Mouse (Mus musculus): ENCODE measurements at regions not wholly inside any gene's neighbourhood (a gene's known extent, or its start where the extent isn't known, plus 50 kb on each side); places are given as distances from the start of the nearest gene placed in this dataset.

- no peak overlapping the region for H3K4me3 ChIP-seq (ENCODE audit: low read depth, low read length)
- no peak for ATAC-seq (ENCODE audit: low read depth)
Measured at GRCm38 (mm10) chr13:101212341-101212895, 379.2 kb upstream of the Slc30a5 start.

GRCm38 (mm10) chr13:101208788-101209187, 375.6 kb upstream of the Slc30a5 start:
- no peak for DNase-seq (ENCODE audit: low spot score)
- Histone ChIP-seq H3K9ac (ENCODE audit: low read depth, low read length) (no peak overlapping the region), H3K27ac (replicated peaks; ENCODE audit: low read depth, low read length) (no peak overlapping the region), H3K27me3 (replicated peaks; ENCODE audit: control insufficient read depth, insufficient read depth, low read length) (0 out of 2 replicates have a peak, but pooled peaks cover 2% of the 10 kb centered on the region), H3K9me3 (ENCODE audit: control insufficient read depth, low read length) (no peaks in the 10 kb centered on the region), H3K36me3 (ENCODE audit: control insufficient read depth, insufficient read depth, low read length) (no peaks in the 10 kb centered on the region), H3K4me3 (ENCODE audit: low read depth, low read length) (no peak overlapping the region), H3K4me1 (ENCODE audit: control insufficient read depth, insufficient read depth, low read length) (peaks cover 4% of the 10 kb centered on the region; the same call in 1 of the 2 replicates), H3K4me2 (ENCODE audit: low read depth, low read length) (no peak overlapping the region)
- 89% methylated on average over 9 of the region's 9 CpGs for WGBS
- ATAC-seq (ENCODE audit: low read depth), result no peak

More at GRCm38 (mm10) chr13:101212341-101212895, 379.2 kb upstream of the Slc30a5 start:
- WGBS, result 67% methylated on average over 5 of the region's 5 CpGs
- DNase-seq (ENCODE audit: low spot score), result no peak
- Histone ChIP-seq H3K4me2 (ENCODE audit: low read depth, low read length) (no peak overlapping the region), H3K9ac (ENCODE audit: low read depth, low read length) (no peak overlapping the region), H3K27ac (replicated peaks; ENCODE audit: low read depth, low read length) (no peak overlapping the region; the same call in 1 of the 2 replicates), H3K36me3 (ENCODE audit: control insufficient read depth, insufficient read depth, low read length) (no peaks in the 10 kb centered on the region), H3K9me3 (ENCODE audit: control insufficient read depth, low read length) (no peaks in the 10 kb centered on the region), H3K27me3 (replicated peaks; ENCODE audit: control insufficient read depth, insufficient read depth, low read length) (0 out of 2 replicates have a peak, but pooled peaks cover 2% of the 10 kb centered on the region), H3K4me1 (ENCODE audit: control insufficient read depth, insufficient read depth, low read length) (peaks cover 33% of the 10 kb centered on the region)

DNA sequence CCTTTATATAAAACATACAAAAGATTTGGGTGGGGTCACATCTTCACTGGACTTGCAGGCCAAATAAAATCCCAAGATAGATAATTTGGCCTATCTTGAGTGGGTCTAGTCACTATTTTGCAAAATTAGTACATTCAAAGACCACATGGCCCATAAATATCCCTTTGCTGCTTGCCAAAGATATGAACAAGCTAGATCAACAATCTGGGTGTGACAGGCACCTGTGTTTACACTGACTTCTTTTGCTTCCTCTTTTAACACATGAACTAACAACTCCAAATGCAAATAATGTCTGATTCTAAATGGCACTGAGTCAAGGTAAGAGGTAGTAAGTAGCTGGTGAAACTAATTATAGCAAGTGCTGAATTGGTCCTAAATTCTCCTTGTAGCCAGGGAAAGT, 370.2 kb upstream of the Slc30a5 start:
- H3K27me3 ChIP-seq (replicated peaks; ENCODE audit: control insufficient read depth, insufficient read depth, low read length), result no peaks in the 10 kb centered on the region
- H3K9ac ChIP-seq (ENCODE audit: low read depth, low read length), result no peak overlapping the region
- H3K4me2 ChIP-seq (ENCODE audit: low read depth, low read length), result no peak overlapping the region
- no peak overlapping the region for H3K27ac ChIP-seq (replicated peaks; ENCODE audit: low read depth, low read length)
- no peak for DNase-seq (ENCODE audit: low spot score)
- no peaks in the 10 kb centered on the region for H3K4me1 ChIP-seq (ENCODE audit: control insufficient read depth, insufficient read depth, low read length)
- H3K36me3 ChIP-seq (ENCODE audit: control insufficient read depth, insufficient read depth, low read length), result no peaks in the 10 kb centered on the region
- ATAC-seq (ENCODE audit: low read depth), result no peak
- H3K9me3 ChIP-seq (ENCODE audit: control insufficient read depth, low read length), result no peaks in the 10 kb centered on the region
- no peak overlapping the region for H3K4me3 ChIP-seq (ENCODE audit: low read depth, low read length)

DNA sequence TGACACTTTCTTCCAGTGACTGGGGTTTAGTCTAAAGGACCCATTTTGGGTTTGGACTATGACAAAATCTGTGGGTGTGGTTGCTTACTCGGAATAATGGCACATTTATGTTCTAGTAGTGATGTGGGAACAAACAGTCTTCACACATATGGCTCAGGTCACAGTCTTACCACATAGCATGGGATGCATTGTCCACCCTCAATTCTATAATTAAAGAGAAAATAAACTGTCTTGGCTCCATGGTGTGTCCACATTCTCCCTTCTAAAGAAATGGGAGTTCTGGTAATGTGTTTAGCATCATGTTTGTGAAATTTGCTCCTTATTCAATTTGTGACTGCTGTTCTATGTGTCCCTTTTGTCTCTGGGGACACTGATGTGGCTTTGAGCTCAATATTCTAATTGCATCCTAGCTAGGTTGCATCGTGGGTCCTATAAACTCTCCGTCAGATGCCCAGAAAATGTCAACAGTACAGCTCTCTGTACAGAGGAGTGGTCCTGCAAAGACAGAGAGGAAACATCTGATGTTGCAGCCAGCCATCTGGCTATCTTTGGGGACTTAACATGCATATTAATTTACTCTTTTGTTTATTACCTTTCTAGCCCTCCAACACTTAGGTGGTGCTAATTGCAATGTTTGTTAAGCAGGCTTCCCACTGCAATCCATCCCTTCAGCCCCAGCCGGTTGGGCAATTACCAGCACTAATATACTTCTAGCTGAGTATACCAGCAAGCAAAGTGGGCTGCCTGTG, 369.5 kb upstream of the Slc30a5 start:
- H3K4me1 ChIP-seq (ENCODE audit: control insufficient read depth, insufficient read depth, low read length), result no peaks in the 10 kb centered on the region
- no peaks in the 10 kb centered on the region for H3K36me3 ChIP-seq (ENCODE audit: control insufficient read depth, insufficient read depth, low read length)
- H3K4me2 ChIP-seq (ENCODE audit: low read depth, low read length), result no peak overlapping the region
- H3K27me3 ChIP-seq (replicated peaks; ENCODE audit: control insufficient read depth, insufficient read depth, low read length), result no peaks in the 10 kb centered on the region
- WGBS, result 58% methylated on average over 4 of the region's 4 CpGs
- no peak overlapping the region for H3K27ac ChIP-seq (replicated peaks; ENCODE audit: low read depth, low read length)
- no peaks in the 10 kb centered on the region for H3K9me3 ChIP-seq (ENCODE audit: control insufficient read depth, low read length)
- H3K4me3 ChIP-seq (ENCODE audit: low read depth, low read length), result no peak overlapping the region
- DNase-seq (ENCODE audit: low spot score) (no peak), ATAC-seq (ENCODE audit: low read depth) (no peak)
- H3K9ac ChIP-seq (ENCODE audit: low read depth, low read length), result no peak overlapping the region

GRCm38 (mm10) chr13:101190249-101190830, 357.1 kb upstream of the Slc30a5 start:
- H3K27ac ChIP-seq (replicated peaks; ENCODE audit: low read depth, low read length), result no peak overlapping the region
- no peak overlapping the region for H3K4me3 ChIP-seq (ENCODE audit: low read depth, low read length)
- 79% methylated on average over 7 of the region's 7 CpGs for WGBS
- no peaks in the 10 kb centered on the region for H3K9me3 ChIP-seq (ENCODE audit: control insufficient read depth, low read length)
- no peaks in the 10 kb centered on the region for H3K27me3 ChIP-seq (replicated peaks; ENCODE audit: control insufficient read depth, insufficient read depth, low read length)
- no peak for ATAC-seq (ENCODE audit: low read depth)
- DNase-seq (ENCODE audit: low spot score), result no peak
- H3K4me1 ChIP-seq (ENCODE audit: control insufficient read depth, insufficient read depth, low read length), result no peaks in the 10 kb centered on the region
- no peak overlapping the region for H3K4me2 ChIP-seq (ENCODE audit: low read depth, low read length)
- no peaks in the 10 kb centered on the region for H3K36me3 ChIP-seq (ENCODE audit: control insufficient read depth, insufficient read depth, low read length)
- no peak overlapping the region for H3K9ac ChIP-seq (ENCODE audit: low read depth, low read length)

DNA sequence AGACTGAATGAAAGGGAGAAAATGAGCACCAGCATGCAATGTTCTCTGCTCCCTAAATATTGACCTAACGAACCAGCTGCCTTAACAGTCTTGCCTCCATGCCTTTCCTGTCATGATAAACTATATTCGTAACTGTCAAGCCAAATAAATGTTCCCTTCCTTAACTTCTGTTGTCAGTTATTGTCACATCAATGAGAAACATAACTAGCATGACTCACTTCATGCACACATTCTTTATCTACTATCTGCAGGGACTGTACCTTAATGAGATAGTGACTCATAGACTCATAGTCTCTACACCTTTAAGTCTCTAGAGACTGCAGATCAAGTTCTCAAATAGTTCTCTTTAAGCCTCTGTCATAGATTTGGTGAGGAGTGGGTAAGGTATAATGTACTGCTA, 349.2 kb upstream of the Slc30a5 start:
- no peaks in the 10 kb centered on the region for H3K36me3 ChIP-seq (ENCODE audit: control insufficient read depth, insufficient read depth, low read length)
- 80% methylated on average over 2 of the region's 2 CpGs for WGBS
- H3K4me1 ChIP-seq (ENCODE audit: control insufficient read depth, insufficient read depth, low read length), result no peaks in the 10 kb centered on the region
- no peak overlapping the region for H3K4me2 ChIP-seq (ENCODE audit: low read depth, low read length)
- H3K27ac ChIP-seq (replicated peaks; ENCODE audit: low read depth, low read length), result no peak overlapping the region
- no peak overlapping the region for H3K4me3 ChIP-seq (ENCODE audit: low read depth, low read length)
- no peaks in the 10 kb centered on the region for H3K9me3 ChIP-seq (ENCODE audit: control insufficient read depth, low read length)
- DNase-seq (ENCODE audit: low spot score) (no peak), ATAC-seq (ENCODE audit: low read depth) (no peak)
- H3K27me3 ChIP-seq (replicated peaks; ENCODE audit: control insufficient read depth, insufficient read depth, low read length), result no peaks in the 10 kb centered on the region
- no peak overlapping the region for H3K9ac ChIP-seq (ENCODE audit: low read depth, low read length)

- DNase-seq (ENCODE audit: low spot score) (no peak), ATAC-seq (ENCODE audit: low read depth) (no peak)
- Histone ChIP-seq H3K4me2 (ENCODE audit: low read depth, low read length) (no peak overlapping the region), H3K36me3 (ENCODE audit: control insufficient read depth, insufficient read depth, low read length) (no peaks in the 10 kb centered on the region), H3K9me3 (ENCODE audit: control insufficient read depth, low read length) (no peaks in the 10 kb centered on the region), H3K27ac (replicated peaks; ENCODE audit: low read depth, low read length) (no peak overlapping the region), H3K4me1 (ENCODE audit: control insufficient read depth, insufficient read depth, low read length) (no peaks in the 10 kb centered on the region), H3K27me3 (replicated peaks; ENCODE audit: control insufficient read depth, insufficient read depth, low read length) (no peaks in the 10 kb centered on the region), H3K9ac (ENCODE audit: low read depth, low read length) (no peak overlapping the region), H3K4me3 (ENCODE audit: low read depth, low read length) (no peak overlapping the region)
- WGBS, result 70% methylated on average over 8 of the region's 8 CpGs
Measured at GRCm38 (mm10) chr13:101175017-101175689, 341.9 kb upstream of the Slc30a5 start.

DNA sequence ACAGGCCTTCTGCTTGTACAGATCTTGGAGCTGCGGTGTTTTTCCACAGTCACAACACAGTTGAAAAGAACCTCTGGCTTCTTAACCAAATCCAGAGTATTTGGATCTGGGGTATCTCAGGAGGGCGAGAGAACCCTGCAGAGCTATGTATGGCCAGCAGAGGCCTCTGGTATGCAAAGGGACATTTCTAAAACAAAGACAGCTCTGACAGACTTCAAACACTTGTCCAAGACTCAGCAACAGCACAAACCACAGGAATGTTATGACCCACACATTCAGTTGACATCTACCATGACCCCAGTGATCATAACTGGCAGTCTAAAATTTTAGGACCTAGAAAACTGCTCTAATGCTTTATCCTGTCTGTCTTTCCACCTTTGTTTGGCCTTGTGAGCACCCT, 328.5 kb upstream of the Slc30a5 start:
- DNase-seq (ENCODE audit: low spot score) (peak; percentile 22), ATAC-seq (ENCODE audit: low read depth) (no peak)
- no peak overlapping the region for H3K9ac ChIP-seq (ENCODE audit: low read depth, low read length)
- H3K4me3 ChIP-seq (ENCODE audit: low read depth, low read length), result no peak overlapping the region
- no peak overlapping the region for H3K27ac ChIP-seq (replicated peaks; ENCODE audit: low read depth, low read length)
- 59% methylated on average over 2 of the region's 2 CpGs for WGBS
- no peaks in the 10 kb centered on the region for H3K36me3 ChIP-seq (ENCODE audit: control insufficient read depth, insufficient read depth, low read length)
- no peaks in the 10 kb centered on the region for H3K9me3 ChIP-seq (ENCODE audit: control insufficient read depth, low read length)
- H3K27me3 ChIP-seq (replicated peaks; ENCODE audit: control insufficient read depth, insufficient read depth, low read length), result no peaks in the 10 kb centered on the region
- no peaks in the 10 kb centered on the region for H3K4me1 ChIP-seq (ENCODE audit: control insufficient read depth, insufficient read depth, low read length)
- H3K4me2 ChIP-seq (ENCODE audit: low read depth, low read length), result no peak overlapping the region
